Mouse (Mus musculus) CH12.LX (cell line): ENCODE measurements around the gene Myo1d. TPM values are rescaled to one million over a fixed set of nuclear protein-coding genes. Genes with fewer than 3 reads are reported as not detected.

Experiments
- DNase-seq: peaks from one replicate; pipeline ENCODE4 v3.0.0-alpha.2; 2013; ENCODE audit errors: extremely low read depth
- H3K27ac ChIP-seq: 2 replicates; pipeline ENCODE4 v1.5.1; 2012; ENCODE audit warnings: low read depth, mild to moderate bottlenecking, control low read depth, moderate library complexity; ENCODE audit not compliant: insufficient read depth
- H3K27me3 ChIP-seq: replicated peaks from 2 replicates; pipeline ENCODE3; 2012; ENCODE audit warnings: inconsistent platforms
- H3K36me3 ChIP-seq, 2 experiments: replicated peaks in 1 of 2; 2 replicates each; pipeline versions ENCODE3 to v1.6.1; 2012; ENCODE audit warnings: inconsistent platforms in 1 of 2, low read length in 1 of 2, mild to moderate bottlenecking in 1 of 2, mixed read lengths in 1 of 2, moderate library complexity in 1 of 2; ENCODE audit not compliant: control insufficient read depth in 1 of 2, insufficient read depth in 1 of 2
- H3K4me1 ChIP-seq, 2 experiments: 2 replicates each; pipeline ENCODE4 v1.6.1; 2012; ENCODE audit warnings: inconsistent platforms in 1 of 2, moderate library complexity in 1 of 2; ENCODE audit not compliant: insufficient read depth in 2 of 2, control insufficient read depth in 1 of 2
- H3K4me2 ChIP-seq: 2 replicates; pipeline ENCODE4 v1.6.1; 2012; ENCODE audit warnings: low read depth, mild to moderate bottlenecking, control low read depth; ENCODE audit not compliant: poor library complexity, insufficient read depth, severe bottlenecking
- H3K4me3 ChIP-seq, 3 experiments: fragments of 150-350 bp in 1 of 3; sonication (generic) in 1 of 3; replicated peaks in 1 of 3; 2 replicates each; pipeline versions ENCODE3 to v1.5.1; 2011 to 2012; ENCODE audit warnings: low read depth in 2 of 3, low read length in 2 of 3, mild to moderate bottlenecking in 2 of 3, moderate library complexity in 2 of 3, control low read depth in 1 of 3, improper control_type of control experiment in 1 of 3, inconsistent platforms in 1 of 3, mixed read lengths in 1 of 3; ENCODE audit not compliant: poor library complexity in 1 of 3
- H3K79me2 ChIP-seq: replicated peaks from 2 replicates; pipeline ENCODE4 v1.6.1; 2012; ENCODE audit warnings: mild to moderate bottlenecking, moderate library complexity; ENCODE audit not compliant: control insufficient read depth, poor library complexity, insufficient read depth, severe bottlenecking; ENCODE audit errors: extremely low read depth
- H3K9ac ChIP-seq: 2 replicates; pipeline ENCODE4 v1.6.1; 2012; ENCODE audit warnings: low read depth, mild to moderate bottlenecking, control low read depth, moderate library complexity; ENCODE audit not compliant: insufficient read depth
- H3K9me3 ChIP-seq: replicated peaks from 2 replicates; pipeline ENCODE3; 2012; ENCODE audit warnings: low read length, inconsistent platforms, mixed read lengths
- BHLHE40 ChIP-seq: IDR thresholded peaks from 2 replicates; pipeline ENCODE4 v1.6.1; 2011; ENCODE audit warnings: mild to moderate bottlenecking, low read depth, low read length, improper control_type of control experiment
- CTCF ChIP-seq, 2 experiments: IDR thresholded peaks in 1 of 2; conservative IDR thresholded peaks in 1 of 2; 2 replicates each; pipeline ENCODE4 v1.5.1; 2011 to 2012; ENCODE audit warnings: low read depth in 2 of 2, low read length in 2 of 2, improper control_type of control experiment in 1 of 2, inconsistent platforms in 1 of 2, mild to moderate bottlenecking in 1 of 2, moderate library complexity in 1 of 2
- ETS1 ChIP-seq: conservative IDR thresholded peaks from 2 replicates; pipeline ENCODE4 v1.6.1; 2012; ENCODE audit warnings: low read depth, mild to moderate bottlenecking, inconsistent platforms, low read length, improper control_type of control experiment, moderate library complexity
- GABPA ChIP-seq: IDR thresholded peaks from 2 replicates; pipeline ENCODE4 v1.6.1; 2012; ENCODE audit warnings: low read depth, low read length, improper control_type of control experiment, inconsistent platforms; ENCODE audit not compliant: insufficient replicate concordance
- HCFC1 ChIP-seq: IDR thresholded peaks from 2 replicates; pipeline ENCODE4 v1.6.1; 2012; ENCODE audit warnings: low read depth, mild to moderate bottlenecking, inconsistent platforms, low read length, improper control_type of control experiment
- IRF4 ChIP-seq: IDR thresholded peaks from 2 replicates; pipeline ENCODE4 v1.6.1; 2014; ENCODE audit warnings: low read depth, mild to moderate bottlenecking, inconsistent platforms, low read length, improper control_type of control experiment
- JUN ChIP-seq: IDR thresholded peaks from 2 replicates; pipeline ENCODE4 v1.6.1; 2011; ENCODE audit warnings: low read depth, mild to moderate bottlenecking, low read length, improper control_type of control experiment, moderate library complexity; ENCODE audit not compliant: insufficient read depth
- KAT2A ChIP-seq: IDR thresholded peaks from 2 replicates; pipeline ENCODE4 v1.6.1; 2012; ENCODE audit warnings: low read length, improper control_type of control experiment, inconsistent platforms; ENCODE audit not compliant: insufficient replicate concordance
- MAFK ChIP-seq: IDR thresholded peaks from 2 replicates; pipeline ENCODE4 v1.6.1; 2011; ENCODE audit warnings: low read length, improper control_type of control experiment; ENCODE audit not compliant: insufficient replicate concordance
- MAX ChIP-seq: IDR thresholded peaks from 2 replicates; pipeline ENCODE4 v1.6.1; 2011; ENCODE audit warnings: low read length, improper control_type of control experiment
- MAZ ChIP-seq: IDR thresholded peaks from 2 replicates; pipeline ENCODE4 v1.6.1; 2012; ENCODE audit warnings: low read depth, mild to moderate bottlenecking, inconsistent platforms, low read length, improper control_type of control experiment, moderate library complexity
- MEF2A ChIP-seq: IDR thresholded peaks from 2 replicates; pipeline ENCODE4 v1.6.1; 2014; ENCODE audit warnings: low read depth, mild to moderate bottlenecking, inconsistent platforms, low read length, improper control_type of control experiment, borderline replicate concordance
- MXI1 ChIP-seq: IDR thresholded peaks from 2 replicates; pipeline ENCODE4 v1.6.1; 2011; ENCODE audit warnings: mild to moderate bottlenecking, low read depth, low read length, improper control_type of control experiment
- MYC ChIP-seq: IDR thresholded peaks from 2 replicates; pipeline ENCODE4 v1.6.1; 2011; ENCODE audit warnings: low read depth, mild to moderate bottlenecking, improper control_type of control experiment, low read length
- NELFE ChIP-seq: IDR thresholded peaks from 2 replicates; pipeline ENCODE4 v1.6.1; 2011; ENCODE audit warnings: low read depth, low read length, improper control_type of control experiment
- PAX5 ChIP-seq: IDR thresholded peaks from 2 replicates; pipeline ENCODE4 v1.6.1; 2012; ENCODE audit warnings: low read length, inconsistent platforms, mixed read lengths
- RCOR1 ChIP-seq: conservative IDR thresholded peaks from 2 replicates; pipeline ENCODE4 v1.6.1; 2012; ENCODE audit warnings: low read depth, mild to moderate bottlenecking, inconsistent platforms, low read length, improper control_type of control experiment
- SIN3A ChIP-seq: IDR thresholded peaks from 2 replicates; pipeline ENCODE4 v1.6.1; 2012; ENCODE audit warnings: low read length, improper control_type of control experiment, inconsistent platforms
- TCF12 ChIP-seq: IDR thresholded peaks from 2 replicates; pipeline ENCODE4 v1.6.1; 2014; ENCODE audit warnings: low read depth, mild to moderate bottlenecking, inconsistent platforms, low read length, improper control_type of control experiment
- UBTF ChIP-seq: IDR thresholded peaks from 2 replicates; pipeline ENCODE4 v1.6.1; 2012; ENCODE audit warnings: low read depth, mild to moderate bottlenecking, inconsistent platforms, low read length, improper control_type of control experiment, moderate library complexity
- ZC3H11A ChIP-seq: IDR thresholded peaks from 2 replicates; pipeline ENCODE4 v1.6.1; 2012; ENCODE audit warnings: low read depth, mild to moderate bottlenecking, inconsistent platforms, low read length, improper control_type of control experiment
- ZKSCAN1 ChIP-seq: IDR thresholded peaks from 2 replicates; pipeline ENCODE4 v1.6.1; 2012; ENCODE audit warnings: low read depth, inconsistent platforms, low read length, improper control_type of control experiment, borderline replicate concordance
- dilution Hi-C: fragments of 300-500 bp; cut with MboI; formaldehyde crosslinking; loops from 2 replicates; pipeline ENCODE4 v1.14.3; 2020; ENCODE audit warnings: low sequenced_read_pairs; ENCODE audit not compliant: extremely low pct_unique_long_range_greater_than_20kb, extremely low pct_ligation_motif_present
- in situ Hi-C: fragments of 300-500 bp; cut with MboI; formaldehyde crosslinking; loops from 3 replicates; pipeline ENCODE4 v1.14.3; 2019; ENCODE audit warnings: low sequenced_read_pairs, low pct_ligation_motif_present, low pct_unique_long_range_greater_than_20kb, mixed read lengths
- polyA plus RNA-seq: library from polyadenylated mRNA; unstranded; fragments of >175 nt; gene quantifications from 2 replicates; pipeline ENCODE4 v1.2.1, GENCODE M21; 2012; ENCODE audit warnings: low read depth; ENCODE audit not compliant: insufficient read length
- total RNA-seq, 2 experiments: library from RNA; depleted of rRNA; stranded (reverse); fragments of 300-350 nt in 1 of 2; fragments of >200 nt in 1 of 2; gene quantifications; 2 replicates each; pipeline ENCODE4 v1.2.3; 2012 to 2014

The Myo1d gene
- total and polyA plus RNA-seq, 3 experiments = 2.2 to 5.6 (median 2.9) TPM

- 0 out of 2 replicates have a peak, but pooled peaks have one; percentile 58 for TF ChIP-seq MAFK
Observed at GRCm38 (mm10) chr11:80666211-80666610, 113.6 kb downstream of the Myo1d start (continued).

- no peaks in the 10 kb centered on the region for H3K27me3 ChIP-seq
- H3K79me2 ChIP-seq = no peaks in the 10 kb centered on the region
- H3K9me3 ChIP-seq = no peaks in the 10 kb centered on the region
- H3K4me3 ChIP-seq = no peak overlapping the region
- H3K4me1 ChIP-seq = peaks cover 16 to 22% of the 10 kb centered on the region in 2 experiments
- no peak overlapping the region for H3K4me2 ChIP-seq
- peaks cover 0 to 1% of the 10 kb centered on the region in 2 experiments for H3K36me3 ChIP-seq
- no peak overlapping the region for H3K9ac ChIP-seq
- no peak for DNase-seq
- TF ChIP-seq NELFE = no peak
- TF ChIP-seq IRF4 = no peak
- dilution Hi-C loops (no loop called here), in situ Hi-C loops (loop anchor here (5.0 to 10.0 kb wide), 2 partner anchors 187 to 249 kb away; partner anchors contain the start of gene Cdk5r1)
- H3K27ac ChIP-seq = no peak overlapping the region
Observed at GRCm38 (mm10) chr11:80664261-80664660, 115.6 kb downstream of the Myo1d start.

- in situ Hi-C loops = no loop called here
Observed at GRCm38 (mm10) chr11:80645111-80645510, 134.7 kb downstream of the Myo1d start.

GRCm38 (mm10) chr11:80628992-80629865 lies 150.6 kb downstream of the Myo1d start:
- no peak overlapping the region for H3K4me3 ChIP-seq
- H3K27ac ChIP-seq = no peak overlapping the region
- H3K9me3 ChIP-seq = no peaks in the 10 kb centered on the region
- H3K4me1 ChIP-seq = no peaks in the 10 kb centered on the region
- no peaks in the 10 kb centered on the region for H3K36me3 ChIP-seq
- H3K9ac ChIP-seq = no peak overlapping the region
- no peaks in the 10 kb centered on the region for H3K79me2 ChIP-seq
- H3K27me3 ChIP-seq = no peaks in the 10 kb centered on the region
- in situ Hi-C loops (loop anchor here (5.0 kb wide), 1 partner anchor 38 kb away; no protein-coding TSS in a partner anchor), dilution Hi-C loops (no loop called here)
- no peak for DNase-seq
- no peak for TF ChIP-seq CTCF (conservative IDR thresholded peaks at IDR 0.05 in 1 of 2, IDR thresholded peaks at IDR 0.05 in 1 of 2; ENCODE audit: low read depth in 2 of 2, low read length in 2 of 2)
- no peak for TF ChIP-seq ZKSCAN1
- TF ChIP-seq TCF12 = no peak
- TF ChIP-seq GABPA = no peak
- no peak for TF ChIP-seq HCFC1
- no peak for TF ChIP-seq PAX5
- no peak for TF ChIP-seq BHLHE40
- no peak for TF ChIP-seq MAFK
- no peak for TF ChIP-seq UBTF
- no peak for TF ChIP-seq JUN
- TF ChIP-seq MXI1 = no peak
- TF ChIP-seq RCOR1 = no peak
- no peak for TF ChIP-seq KAT2A
- no peak overlapping the region for H3K4me2 ChIP-seq

More at GRCm38 (mm10) chr11:80645111-80645510, 134.7 kb downstream of the Myo1d start:
- DNase-seq = no peak
- dilution Hi-C loops = no loop called here
- Histone ChIP-seq H3K9ac (no peak overlapping the region), H3K27me3 (no peaks in the 10 kb centered on the region), H3K4me1 (no peaks in the 10 kb centered on the region), H3K9me3 (no peaks in the 10 kb centered on the region), H3K36me3 (no peaks in the 10 kb centered on the region), H3K4me3 (no peak overlapping the region), H3K27ac (no peak overlapping the region), H3K79me2 (no peaks in the 10 kb centered on the region), H3K4me2 (no peak overlapping the region)
- TF ChIP-seq KAT2A (no peak), HCFC1 (no peak), JUN (no peak), ETS1 (no peak), PAX5 (no peak), SIN3A (no peak), RCOR1 (no peak), ZKSCAN1 (no peak), ZC3H11A (no peak), MYC (no peak), IRF4 (no peak), UBTF (no peak), MAZ (no peak), MAX (no peak), MEF2A (no peak)
